Mouse (Mus musculus) megakaryocyte, embryonic 14.5 days (primary cell): ENCODE results near the gene Aldh1a3.

Experiments used
- FLI1 ChIP-seq: IDR thresholded peaks from 2 replicates; pipeline ENCODE4 v1.6.1; 2012; ENCODE audit warnings: low read length, inconsistent platforms, mixed read lengths
- GATA1 ChIP-seq: IDR thresholded peaks from 3 replicates; pipeline ENCODE4 v1.6.1; 2012; ENCODE audit warnings: mixed read lengths, low read length, inconsistent platforms, borderline replicate concordance

DNA sequence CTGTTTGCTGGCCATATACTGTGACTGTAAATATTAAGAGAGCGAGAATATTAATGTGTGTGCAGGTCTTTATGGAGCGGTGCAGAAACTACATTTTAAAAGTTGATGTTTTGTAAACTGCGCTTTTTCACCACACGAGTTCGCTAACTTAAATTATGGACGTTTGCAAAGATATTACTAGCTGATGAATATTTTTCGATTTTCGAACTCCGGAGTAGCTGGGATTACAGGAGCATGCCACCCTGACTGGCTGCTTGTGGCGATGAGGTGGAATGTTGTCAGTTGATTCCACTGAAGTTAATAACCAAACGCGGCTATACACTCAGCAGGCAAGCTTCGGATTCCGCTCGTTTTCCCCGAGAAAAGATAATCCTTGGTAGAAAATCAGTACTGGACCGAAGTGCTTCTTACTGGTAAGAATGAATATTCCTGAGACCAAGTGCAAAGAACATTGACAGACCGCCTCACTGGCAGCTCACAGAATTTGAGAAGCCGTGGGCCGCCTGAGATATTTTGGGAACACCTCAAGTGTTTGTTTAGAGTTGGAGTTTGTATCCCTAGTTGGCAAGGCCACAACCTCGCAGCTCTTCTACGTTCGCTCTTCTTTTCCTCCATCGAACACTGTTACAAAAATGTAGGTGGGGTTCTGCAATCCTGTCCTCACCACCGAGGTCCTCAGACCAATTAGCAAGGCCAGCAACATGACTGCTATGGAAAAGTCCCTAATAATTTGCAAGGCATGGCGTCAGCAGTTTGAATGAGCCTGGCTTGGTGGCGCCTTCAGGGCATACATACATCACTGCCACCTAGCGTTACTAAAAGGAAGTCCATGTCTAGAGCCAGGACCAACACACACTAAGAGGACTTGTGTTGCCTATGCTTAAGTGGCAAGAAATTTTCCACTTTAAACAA lies 38.4 kb downstream of the Aldh1a3 start:
- TF ChIP-seq GATA1 = no peak
- no peak for TF ChIP-seq FLI1
